Mouse (Mus musculus) gastrocnemius, adult 2 months (tissue): ENCODE measurements around the gene Klhl40. TPM values are rescaled to one million over a fixed set of nuclear protein-coding genes. Genes with fewer than 3 reads are reported as not detected.
A peak's percentile ranks its signal among the peaks of the same experiment; 100 is the strongest.

ENCODE experiments used
- DNase-seq: peaks from one replicate; pipeline ENCODE4 v3.0.0; 2022
- H3K27ac ChIP-seq: fragments of 200-600 bp; 2 replicates; pipeline ENCODE4 v1.8.1; 2022; ENCODE audit warnings: mild to moderate bottlenecking
- H3K4me3 ChIP-seq: fragments of 200-600 bp; 2 replicates; pipeline ENCODE4 v1.8.1; 2022; ENCODE audit warnings: mild to moderate bottlenecking, moderate library complexity
- CTCF ChIP-seq: fragments of 200-600 bp; IDR thresholded peaks from 2 replicates; pipeline ENCODE4 v1.8.1; 2022; ENCODE audit warnings: antibody characterized with exemption, mild to moderate bottlenecking, moderate library complexity
- intact Hi-C: fragments of 180-260 bp; cut with DNase I; formaldehyde crosslinking; loops from one replicate; pipeline ENCODE4 v1.15.1; 2025
- long read RNA-seq, 2 experiments: library from polyadenylated mRNA; stranded (forward); transcript quantifications; one replicate each; pipeline ENCODE4 v2.0.0; 2021
- total RNA-seq, 2 experiments: library from RNA; stranded (reverse); gene quantifications; 2 replicates each; pipeline ENCODE4 v1.2.3; 2021

Gene Klhl40
- total RNA-seq = 100 to 1,000 TPM; 103 to 120 TPM
- long read RNA-seq, experiment 1, transcript Klhl40-201 (6 exons, 2,370 nt) = major isoform, 281 of 306 reads
- long read RNA-seq, experiment 1, partial matches to known transcripts = 7 of 306 reads
- long read RNA-seq, experiment 1, other reads (novel, unspliced or antisense) = 18 of 306 reads
- long read RNA-seq, experiment 2, transcript Klhl40-201 (6 exons, 2,370 nt) = major isoform, 231 of 253 reads
- long read RNA-seq, experiment 2, partial matches to known transcripts = 10 of 253 reads
- long read RNA-seq, experiment 2, other reads (novel, unspliced or antisense) = 12 of 253 reads

- intact Hi-C loops = loop anchor here (1.0 kb wide), 1 partner anchor 14 kb away; no protein-coding TSS in a partner anchor
- peak; percentile 89 for DNase-seq
These were observed at the start of gene Klhl40 for GRCm38 (mm10) chr9:121777484-121778065. Gene Klhl40, plus strand, starts transcription at chr9:121777607.

GRCm38 (mm10) chr9:121740490-121740889 is 36.9 kb upstream of the Klhl40 start:
- DNase-seq = no peak
- intact Hi-C loops = no loop called here
- TF ChIP-seq CTCF = no peak
- Histone ChIP-seq H3K27ac (no peak overlapping the region), H3K4me3 (no peak overlapping the region)

More at GRCm38 (mm10) chr9:121777484-121778065, at the start of gene Klhl40:
- H3K27ac ChIP-seq = peak within 1 kb of the TSS; percentile 96
- TF ChIP-seq CTCF = no peak
- H3K4me3 ChIP-seq = peak within 1 kb of the TSS; percentile 70

- DNase-seq = no peak
- intact Hi-C loops = no loop called here
- Histone ChIP-seq H3K4me3 (no peak overlapping the region), H3K27ac (no peak overlapping the region)
- no peak for TF ChIP-seq CTCF
These were observed 36.2 kb upstream of the Klhl40 start for GRCm38 (mm10) chr9:121741168-121741567.

GRCm38 (mm10) chr9:121744051-121744450 is 33.4 kb upstream of the Klhl40 start:
- TF ChIP-seq CTCF = no peak
- no peak overlapping the region for H3K27ac ChIP-seq
- H3K4me3 ChIP-seq = no peak overlapping the region
- DNase-seq = no peak
- intact Hi-C loops = no loop called here

DNA sequence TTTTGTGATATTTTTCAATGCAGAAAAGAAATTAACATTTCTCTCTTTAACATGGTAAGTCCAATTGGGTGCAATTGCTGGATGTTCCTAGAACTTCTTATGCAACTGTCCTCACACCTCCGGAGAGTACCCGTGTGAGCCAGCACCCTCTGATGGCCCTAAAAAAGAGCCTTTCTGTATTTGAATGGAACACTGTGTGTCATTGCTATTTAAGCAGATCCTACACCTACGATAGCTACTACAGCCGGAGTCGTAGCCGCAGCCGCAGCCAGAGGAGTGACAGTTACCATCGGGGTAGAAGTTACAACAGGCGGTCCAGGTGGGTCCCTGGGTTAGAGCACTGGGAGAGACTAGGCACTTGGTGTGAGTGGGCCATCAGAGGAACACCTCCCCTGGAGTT is 24.6 kb upstream of the Klhl40 start:
- no peak overlapping the region for H3K27ac ChIP-seq
- TF ChIP-seq CTCF = no peak
- H3K4me3 ChIP-seq = no peak overlapping the region
- no peak for DNase-seq
- intact Hi-C loops = no loop called here

GRCm38 (mm10) chr9:121754624-121755023 is 22.8 kb upstream of the Klhl40 start:
- Histone ChIP-seq H3K27ac (no peak overlapping the region), H3K4me3 (no peak overlapping the region)
- TF ChIP-seq CTCF = no peak

DNA sequence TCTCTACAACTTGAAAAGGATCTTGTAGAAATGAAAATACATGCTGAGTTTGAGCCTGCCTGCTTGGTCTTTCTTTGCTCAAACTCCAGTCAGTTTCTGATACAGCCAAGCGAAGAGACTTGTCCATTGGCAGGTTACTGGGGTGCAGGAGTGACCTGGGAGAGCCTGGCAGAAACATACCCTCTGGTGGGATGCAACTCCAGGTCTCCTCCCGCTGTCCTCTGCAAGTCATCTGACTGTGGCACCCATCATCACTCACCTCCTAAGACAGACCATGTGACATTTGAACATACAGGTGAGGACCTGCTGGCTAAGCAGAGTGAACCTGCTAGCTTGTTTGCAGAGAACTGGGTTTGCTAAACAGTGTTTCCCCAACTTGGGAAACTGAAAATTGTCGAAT is 20.6 kb upstream of the Klhl40 start:
- no peak for DNase-seq
- no peak overlapping the region for H3K4me3 ChIP-seq
- intact Hi-C loops = loop anchor here (5.0 kb wide), 1 partner anchor 34 kb away; no protein-coding TSS in a partner anchor
- TF ChIP-seq CTCF = no peak
- no peak overlapping the region; the same call in 1 of the 2 replicates for H3K27ac ChIP-seq

More at GRCm38 (mm10) chr9:121754624-121755023, 22.8 kb upstream of the Klhl40 start:
- peak; percentile 16 for DNase-seq
- intact Hi-C loops = loop anchor here (5.0 kb wide), 1 partner anchor 32 kb away; no protein-coding TSS in a partner anchor

DNA sequence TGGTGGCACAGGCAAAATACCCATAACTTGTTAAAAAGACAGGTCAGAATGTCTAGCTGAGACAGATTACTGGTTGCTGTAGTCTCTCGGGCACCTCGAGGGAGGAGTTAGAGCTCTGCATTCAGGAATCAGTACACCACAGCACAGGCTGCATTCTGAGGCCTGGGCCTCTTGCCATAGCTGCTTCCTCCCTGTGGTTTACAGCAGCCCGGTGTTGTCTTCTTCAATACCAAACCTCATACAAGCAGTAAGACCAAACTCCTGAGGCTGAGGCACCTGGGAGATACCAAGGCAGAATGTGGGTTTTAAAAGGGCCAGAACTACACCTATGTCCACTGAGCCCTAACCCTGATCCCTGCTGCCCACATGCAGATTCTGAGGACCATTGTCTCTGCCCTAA is 20.0 kb upstream of the Klhl40 start:
- Histone ChIP-seq H3K4me3 (peak overlapping the region; percentile 1; the same call in 1 of the 2 replicates), H3K27ac (peak overlapping the region; percentile 98)
- intact Hi-C loops = loop anchor here (5.0 kb wide), 1 partner anchor 35 kb away; no protein-coding TSS in a partner anchor
- no peak for TF ChIP-seq CTCF
- peak; percentile 55 for DNase-seq

DNA sequence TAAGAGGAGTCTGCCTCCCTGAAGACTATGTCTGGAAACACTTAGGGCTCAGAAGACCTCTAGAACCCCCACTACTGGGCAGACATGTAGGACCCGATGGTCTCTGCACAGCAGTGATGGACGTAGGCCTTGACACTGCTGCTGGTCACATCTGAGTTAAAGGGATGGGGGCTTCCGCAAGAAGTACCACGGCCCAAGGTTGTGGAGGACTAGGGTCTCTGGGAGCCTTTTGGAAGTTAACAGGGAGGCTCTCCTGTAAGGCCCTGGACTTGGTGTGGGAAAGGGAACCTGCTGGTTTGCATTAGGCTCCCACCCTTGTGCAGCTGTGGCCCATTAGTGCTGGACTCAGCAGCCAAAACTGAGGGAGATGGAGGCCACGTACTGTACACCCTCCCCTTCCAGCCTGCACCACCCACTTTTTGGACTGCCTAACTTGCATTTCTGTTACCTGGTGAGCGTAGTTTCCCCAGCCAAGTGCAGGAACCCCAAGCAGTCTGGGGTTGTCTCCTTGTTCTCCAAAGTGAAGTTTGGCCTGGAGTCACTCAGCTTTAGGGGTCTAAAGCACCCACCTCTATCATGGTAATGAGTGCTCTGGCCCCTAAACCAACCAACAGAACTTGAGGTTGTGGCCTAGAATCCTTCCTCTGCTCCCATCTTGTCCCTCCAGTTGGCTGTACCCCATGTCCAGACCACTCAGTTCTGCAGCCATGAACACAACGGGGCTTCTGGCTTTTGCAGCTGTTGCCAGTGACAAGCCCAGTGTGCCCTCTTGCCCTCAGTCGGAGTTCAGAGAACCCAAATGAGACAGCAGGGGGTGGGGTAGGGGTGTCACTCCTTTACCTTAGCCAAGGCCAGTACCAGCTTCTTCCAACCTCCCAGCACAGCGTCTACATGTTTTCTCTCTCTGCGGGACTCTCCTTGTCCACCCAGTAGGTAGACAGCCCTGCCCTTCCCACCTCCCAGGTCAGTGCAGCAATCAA is 19.3 kb upstream of the Klhl40 start:
- H3K4me3 ChIP-seq = peak overlapping the region; percentile 97
- intact Hi-C loops = loop anchor here (5.0 kb wide), 1 partner anchor 36 kb away; no protein-coding TSS in a partner anchor
- H3K27ac ChIP-seq = peak overlapping the region; percentile 98
- no peak for TF ChIP-seq CTCF
- DNase-seq = peak; percentile 75

DNA sequence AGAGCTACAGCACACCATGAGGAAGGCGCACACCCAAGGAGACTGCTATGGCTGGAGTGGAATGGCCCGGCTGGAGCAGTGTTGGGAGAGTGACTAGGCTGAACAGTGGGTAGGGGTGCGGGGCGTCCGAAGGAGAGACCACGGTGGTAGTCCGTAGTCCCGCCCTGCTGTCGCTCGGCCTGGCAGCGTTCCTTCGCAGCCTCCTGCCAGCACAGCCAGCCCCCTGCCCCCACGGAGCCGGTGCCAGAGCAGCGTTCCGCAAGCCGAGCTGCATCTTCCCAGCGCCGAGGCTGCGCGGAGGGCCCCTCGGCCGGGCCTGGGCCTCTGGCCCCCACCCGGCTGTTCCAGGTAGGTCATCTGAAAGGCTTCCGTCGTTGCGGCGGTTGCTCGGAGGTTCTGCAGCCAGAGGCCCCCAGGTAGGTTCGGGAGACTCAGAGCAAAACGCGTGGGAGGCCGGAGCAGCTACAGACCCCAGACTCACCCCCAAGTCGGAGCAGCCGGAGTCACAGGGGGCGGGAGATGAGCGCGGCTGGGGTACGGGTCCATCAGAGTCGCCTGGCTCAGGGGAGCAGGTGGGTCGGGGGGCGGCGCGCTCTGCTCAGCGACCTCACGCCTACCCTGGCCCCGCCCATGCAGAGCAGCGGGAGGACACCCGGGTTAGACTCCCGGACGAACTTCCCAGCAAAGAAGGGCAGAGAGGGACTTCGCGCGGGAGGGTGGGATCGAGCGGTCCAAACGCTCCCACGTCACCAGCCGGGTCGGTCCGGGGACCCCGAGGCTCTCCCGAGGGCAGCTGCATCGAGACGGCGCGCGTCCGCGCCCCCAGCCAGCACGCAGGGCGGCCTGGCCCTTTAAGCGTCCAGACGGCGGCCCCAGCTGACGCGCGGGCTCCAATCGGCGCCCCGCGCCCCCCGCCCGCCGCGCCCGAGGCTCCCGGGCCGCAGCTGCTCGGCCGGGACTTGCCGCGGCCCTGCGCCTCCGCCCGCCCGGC is 18.0 kb upstream of the Klhl40 start, which contains the start of gene Zfp651:
TSS of gene Zfp651 (plus strand) at position 240 of the 991 bp plus-strand sequence.
- TF ChIP-seq CTCF = no peak
- DNase-seq = peak; percentile 87

More for the DNA sequence above, 18.0 kb upstream of the Klhl40 start, which contains the start of gene Zfp651:
- peak within 1 kb of the TSS; percentile 98 for H3K27ac ChIP-seq
- intact Hi-C loops = loop anchor here (5.0 kb wide), 1 partner anchor 37 kb away; no protein-coding TSS in a partner anchor
- peak within 1 kb of the TSS; percentile 97 for H3K4me3 ChIP-seq
